Mouse (Mus musculus): Measurements from ENCODE around the gene Soga3. TPM values are rescaled to one million over a fixed set of nuclear protein-coding genes. Genes with fewer than 3 reads are reported as not detected.

Soga3 gene
- polyA plus RNA-seq, 1 experiment from 2014 or later: 3.6 TPM

GRCm38 (mm10) chr10:29175656-29176055 lies 32.0 kb downstream of the Soga3 start:
- H3K9ac ChIP-seq: no peak overlapping the region
- H3K27me3 ChIP-seq (replicated peaks): no peaks in the 10 kb centered on the region
- no peak overlapping the region for H3K27ac ChIP-seq
- no peak overlapping the region for H3K4me3 ChIP-seq (replicated peaks)
- H3K4me2 ChIP-seq (replicated peaks): no peak overlapping the region
- H3K36me3 ChIP-seq: no peaks in the 10 kb centered on the region
- H3K4me1 ChIP-seq (replicated peaks): no peaks in the 10 kb centered on the region
- 83% methylated on average over 3 of the region's 3 CpGs for WGBS
- no peaks in the 10 kb centered on the region for H3K9me3 ChIP-seq
- ATAC-seq: no peak

- H3K9me3 ChIP-seq: no peaks in the 10 kb centered on the region
- H3K9ac ChIP-seq: no peak overlapping the region
- no peak overlapping the region for H3K27ac ChIP-seq
- H3K4me1 ChIP-seq (replicated peaks): no peaks in the 10 kb centered on the region
- WGBS: 88% methylated on average over 4 of the region's 4 CpGs
- no peak for ATAC-seq
- no peak overlapping the region for H3K4me2 ChIP-seq (replicated peaks)
- H3K36me3 ChIP-seq: no peaks in the 10 kb centered on the region
- H3K4me3 ChIP-seq (replicated peaks): no peak overlapping the region
- no peaks in the 10 kb centered on the region for H3K27me3 ChIP-seq (replicated peaks)
These were observed 33.2 kb downstream of the Soga3 start for GRCm38 (mm10) chr10:29176881-29177280.

GRCm38 (mm10) chr10:29178003-29178402 lies 34.4 kb downstream of the Soga3 start:
- H3K36me3 ChIP-seq: no peaks in the 10 kb centered on the region
- no peak overlapping the region for H3K9ac ChIP-seq
- no peak for ATAC-seq
- no peaks in the 10 kb centered on the region for H3K27me3 ChIP-seq (replicated peaks)
- no peaks in the 10 kb centered on the region for H3K9me3 ChIP-seq
- H3K27ac ChIP-seq: no peak overlapping the region
- no peak overlapping the region for H3K4me2 ChIP-seq (replicated peaks)
- 35% methylated on average over 2 of the region's 2 CpGs for WGBS
- H3K4me1 ChIP-seq (replicated peaks): no peaks in the 10 kb centered on the region
- H3K4me3 ChIP-seq (replicated peaks): no peak overlapping the region

DNA sequence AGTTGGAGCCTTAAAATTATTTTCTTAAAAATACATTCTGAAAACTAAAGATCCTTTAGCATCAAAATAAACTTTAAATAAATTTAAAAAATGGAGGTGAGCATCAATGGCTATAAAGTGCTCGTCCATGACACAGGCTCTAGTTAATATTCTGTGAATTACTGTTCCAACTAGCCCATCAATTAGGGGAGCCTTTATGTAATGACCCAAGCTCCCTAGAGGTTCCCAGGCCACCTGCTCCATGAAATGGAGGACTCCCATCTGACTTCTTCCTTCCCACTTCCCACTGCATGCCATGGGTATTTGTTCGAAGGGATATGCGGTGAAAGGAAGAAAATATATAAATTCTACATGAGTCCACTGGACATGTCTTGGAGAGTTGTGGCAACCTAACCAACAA lies 36.6 kb downstream of the Soga3 start:
- Histone ChIP-seq H3K4me2 (replicated peaks) (no peak overlapping the region), H3K27me3 (replicated peaks) (no peaks in the 10 kb centered on the region), H3K4me3 (replicated peaks) (no peak overlapping the region), H3K9me3 (no peaks in the 10 kb centered on the region), H3K36me3 (no peaks in the 10 kb centered on the region), H3K4me1 (replicated peaks) (no peaks in the 10 kb centered on the region), H3K9ac (no peak overlapping the region), H3K27ac (no peak overlapping the region)
- WGBS: 87% methylated on average over 3 of the region's 3 CpGs
- no peak for ATAC-seq

DNA sequence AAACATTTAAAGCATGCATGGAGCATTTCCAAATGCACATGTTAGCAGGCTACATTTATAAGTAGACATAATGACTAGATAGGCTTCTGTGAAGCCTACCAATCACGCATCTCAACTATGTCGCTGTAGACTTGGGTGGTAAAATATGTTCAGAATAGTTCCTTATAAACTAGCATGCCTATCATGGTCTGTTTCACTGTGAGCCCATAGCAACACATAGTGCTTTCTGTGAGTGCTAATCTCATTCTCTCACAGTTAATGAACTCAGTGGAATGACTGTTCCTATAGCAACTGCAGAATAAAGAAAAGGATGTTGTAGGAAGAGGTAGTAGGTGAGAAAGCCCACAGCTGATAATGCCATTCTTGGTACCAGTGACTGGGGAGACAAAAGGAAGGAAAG lies 37.4 kb downstream of the Soga3 start:
- H3K4me1 ChIP-seq (replicated peaks): no peaks in the 10 kb centered on the region
- H3K27ac ChIP-seq: no peak overlapping the region
- no peaks in the 10 kb centered on the region for H3K27me3 ChIP-seq (replicated peaks)
- 90% methylated on average over 2 of the region's 2 CpGs for WGBS
- H3K9me3 ChIP-seq: no peaks in the 10 kb centered on the region
- no peak for ATAC-seq
- no peaks in the 10 kb centered on the region for H3K36me3 ChIP-seq
- no peak overlapping the region for H3K4me2 ChIP-seq (replicated peaks)
- H3K4me3 ChIP-seq (replicated peaks): no peak overlapping the region
- H3K9ac ChIP-seq: no peak overlapping the region

DNA sequence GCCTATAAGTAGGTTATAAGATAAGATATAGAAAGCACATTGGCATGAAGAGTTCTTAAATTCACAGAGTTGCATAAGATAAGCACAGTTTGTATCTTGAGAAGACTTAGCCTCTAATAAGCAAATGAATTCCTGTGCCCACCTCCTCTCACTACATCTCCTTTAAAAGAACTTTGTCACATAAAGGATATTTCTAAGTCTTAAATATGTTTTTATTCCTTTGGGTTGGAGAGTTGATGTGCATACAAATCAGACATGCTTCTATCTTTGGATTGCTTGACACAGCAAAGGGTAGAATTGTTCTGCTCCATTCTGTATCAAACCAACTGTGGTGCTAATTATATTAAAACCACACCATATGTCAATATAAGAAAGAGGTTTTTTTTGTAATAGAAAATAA lies 50.1 kb downstream of the Soga3 start:
- Histone ChIP-seq H3K27me3 (replicated peaks) (no peaks in the 10 kb centered on the region), H3K27ac (no peak overlapping the region), H3K9me3 (no peaks in the 10 kb centered on the region)

GRCm38 (mm10) chr10:29196811-29197210 lies 53.2 kb downstream of the Soga3 start:
- 95% methylated on average over 33 of the region's 33 CpGs for WGBS
- no peak overlapping the region for H3K27ac ChIP-seq
- no peak overlapping the region for H3K4me2 ChIP-seq (replicated peaks)
- no peak overlapping the region for H3K9ac ChIP-seq
- H3K9me3 ChIP-seq: no peaks in the 10 kb centered on the region
- no peaks in the 10 kb centered on the region for H3K36me3 ChIP-seq
- no peaks in the 10 kb centered on the region for H3K27me3 ChIP-seq (replicated peaks)
- H3K4me1 ChIP-seq (replicated peaks): no peaks in the 10 kb centered on the region
- H3K4me3 ChIP-seq (replicated peaks): no peak overlapping the region
- ATAC-seq: no peak

More for the DNA sequence above, 50.1 kb downstream of the Soga3 start:
- no peak for ATAC-seq
- Histone ChIP-seq H3K4me3 (replicated peaks) (no peak overlapping the region), H3K9ac (no peak overlapping the region), H3K36me3 (no peaks in the 10 kb centered on the region), H3K4me1 (replicated peaks) (no peaks in the 10 kb centered on the region), H3K4me2 (replicated peaks) (no peak overlapping the region)

GRCm38 (mm10) chr10:29198642-29199041 lies 55.0 kb downstream of the Soga3 start, which contains the start of gene Gm49353:
Gm49353 (plus strand) TSS chr10:29198954.
- Histone ChIP-seq H3K9me3 (no peaks in the 10 kb centered on the region), H3K36me3 (no peaks in the 10 kb centered on the region), H3K4me1 (replicated peaks) (no peaks in the 10 kb centered on the region), H3K27me3 (replicated peaks) (no peaks in the 10 kb centered on the region), H3K9ac (no peak within 1 kb of the TSS), H3K27ac (no peak within 1 kb of the TSS), H3K4me2 (replicated peaks) (no peak within 1 kb of the TSS), H3K4me3 (replicated peaks) (no peak within 1 kb of the TSS)
- WGBS: 70% methylated on average over 7 of the region's 7 CpGs
- no peak for ATAC-seq

- ATAC-seq: no peak
- Histone ChIP-seq H3K27me3 (replicated peaks) (no peaks in the 10 kb centered on the region), H3K4me1 (replicated peaks) (no peaks in the 10 kb centered on the region), H3K4me2 (replicated peaks) (no peak overlapping the region), H3K9me3 (no peaks in the 10 kb centered on the region), H3K4me3 (replicated peaks) (no peak overlapping the region), H3K9ac (no peak overlapping the region), H3K36me3 (no peaks in the 10 kb centered on the region), H3K27ac (no peak overlapping the region)
- 73% methylated on average over 3 of the region's 3 CpGs for WGBS
These were observed 56.2 kb downstream of the Soga3 start for GRCm38 (mm10) chr10:29199835-29200234.

GRCm38 (mm10) chr10:29200609-29201008 lies 57.0 kb downstream of the Soga3 start:
- WGBS: 91% methylated on average over 1 of the region's 1 CpGs
- Histone ChIP-seq H3K4me3 (replicated peaks) (no peak overlapping the region), H3K27me3 (replicated peaks) (no peaks in the 10 kb centered on the region), H3K36me3 (no peaks in the 10 kb centered on the region), H3K9ac (no peak overlapping the region), H3K9me3 (no peaks in the 10 kb centered on the region), H3K4me2 (replicated peaks) (no peak overlapping the region), H3K27ac (no peak overlapping the region), H3K4me1 (replicated peaks) (no peaks in the 10 kb centered on the region)
- no peak for ATAC-seq

- Histone ChIP-seq H3K9me3 (no peaks in the 10 kb centered on the region), H3K36me3 (no peaks in the 10 kb centered on the region), H3K9ac (no peak overlapping the region), H3K4me2 (replicated peaks) (no peak overlapping the region), H3K27ac (no peak overlapping the region), H3K27me3 (replicated peaks) (no peaks in the 10 kb centered on the region), H3K4me1 (replicated peaks) (no peaks in the 10 kb centered on the region), H3K4me3 (replicated peaks) (no peak overlapping the region)
- ATAC-seq: 0 out of 2 replicates have a peak, but pooled peaks have one; percentile 59
These were observed 63.1 kb downstream of the Soga3 start for GRCm38 (mm10) chr10:29206730-29207129.

GRCm38 (mm10) chr10:29208735-29209134 lies 65.1 kb downstream of the Soga3 start:
- no peak overlapping the region for H3K9ac ChIP-seq

GRCm38 (mm10) chr10:29211453-29211852 lies 67.8 kb downstream of the Soga3 start, which contains the start of gene 9330159F19Rik:
9330159F19Rik (plus strand) TSS chr10:29211606.
- 0 out of 2 replicates have a peak within 1 kb of the TSS, but pooled peaks have one; percentile 12 for H3K4me2 ChIP-seq (replicated peaks)
- peak; percentile 82; the same call in 1 of the 2 replicates for ATAC-seq
- no peaks in the 10 kb centered on the region for H3K27me3 ChIP-seq (replicated peaks)
- no peaks in the 10 kb centered on the region for H3K4me1 ChIP-seq (replicated peaks)
- H3K9ac ChIP-seq: no peak within 1 kb of the TSS
- 9% methylated on average over 4 of the region's 4 CpGs for WGBS
- H3K36me3 ChIP-seq: no peaks in the 10 kb centered on the region
- no peaks in the 10 kb centered on the region for H3K9me3 ChIP-seq
- H3K4me3 ChIP-seq (replicated peaks): no peak within 1 kb of the TSS
- no peak within 1 kb of the TSS for H3K27ac ChIP-seq

More at GRCm38 (mm10) chr10:29208735-29209134, 65.1 kb downstream of the Soga3 start:
- WGBS: 54% methylated on average over 3 of the region's 3 CpGs
- no peak for ATAC-seq
- Histone ChIP-seq H3K4me1 (replicated peaks) (no peaks in the 10 kb centered on the region), H3K4me3 (replicated peaks) (no peak overlapping the region), H3K4me2 (replicated peaks) (no peak overlapping the region), H3K27ac (no peak overlapping the region), H3K27me3 (replicated peaks) (no peaks in the 10 kb centered on the region), H3K9me3 (no peaks in the 10 kb centered on the region), H3K36me3 (no peaks in the 10 kb centered on the region)
